Comparison of ENCODE assay signal across 16 mouse cellular contexts in the genomic region with DNA sequence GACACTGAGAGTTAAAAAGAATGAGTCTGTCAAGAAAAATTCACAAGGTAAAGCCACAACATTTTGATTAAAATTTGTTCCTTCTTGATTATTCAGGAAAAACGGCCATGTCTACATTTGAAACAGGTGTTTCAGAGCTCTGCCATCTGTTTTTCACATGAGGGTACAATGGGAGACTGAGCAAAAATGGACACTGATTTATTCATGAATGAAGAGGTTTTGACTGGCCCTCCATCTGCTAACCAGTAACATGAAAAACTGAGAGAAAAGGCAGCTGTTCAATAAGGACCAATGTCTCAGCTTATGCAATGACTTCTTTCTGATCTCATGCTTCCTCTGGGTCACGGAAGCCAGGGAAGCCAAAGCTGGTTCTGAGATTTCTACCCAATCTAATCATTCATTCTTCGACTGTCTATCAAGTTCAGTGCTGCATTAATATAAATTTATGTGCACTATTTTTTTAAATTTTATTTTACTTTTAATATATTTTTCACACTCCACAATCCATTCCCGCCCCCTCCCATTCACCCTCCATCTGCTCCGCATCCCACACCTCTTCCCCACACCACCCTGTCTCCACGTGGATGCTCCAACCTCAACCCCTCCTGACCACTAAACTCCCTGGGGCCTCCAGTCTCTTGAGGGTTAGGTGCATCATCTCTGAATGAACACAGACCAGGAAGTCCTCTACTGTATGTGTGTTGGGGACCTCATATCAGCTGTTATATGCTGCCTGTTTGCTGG.
DNase-seq lines count a peak whose midpoint lies in the region; ATAC-seq lines count a peak whose summit lies in the region.
"Had no signal": no experiment of that assay in that cellular context is flagged by ENCODE, and none has a peak within 500 bp of the region (broad histone marks: within the 10 kb centered on the region; RNA-seq: fewer than 3 reads in every experiment).

No protein-coding gene starts in this region.

- no peak overlapping the region for H3K27ac ChIP-seq in midbrain, embryonic 12.5 days (replicated peaks)
- H3K27ac ChIP-seq in midbrain, embryonic 16.5 days (ENCODE audit: low read length) = no peak overlapping the region
- no peak overlapping the region for H3K27ac ChIP-seq in forebrain, embryonic 14.5 days (ENCODE audit: low read depth, low read length)
- H3K27ac ChIP-seq: heart, adult 2 months; kidney, embryonic 15.5 days; layer of hippocampus, adult 2 months; left cerebral cortex, adult 2 months; limb, embryonic 13.5 days; stomach, postnatal 0 days had no signal

- peak; percentile 4 to 5 for DNase-seq in cerebellum, postnatal 10 days
- no peak for DNase-seq in cerebellum, postnatal 25 days
- DNase-seq in forebrain, embryonic 14.5 days (ENCODE audit: low spot score) = peak; percentile 84
- DNase-seq in mesoderm, embryonic 11.5 days (ENCODE audit: low read depth, low spot score) = peak; percentile 38
- DNase-seq in gastrocnemius, adult 8-10 months (ENCODE audit: low spot score in 2 of 2) = no peak
- DNase-seq in Muller cell, postnatal 12 days (ENCODE audit: inconsistent ontology term) = no peak
- DNase-seq: adrenal gland, postnatal 14 days; heart, adult 2 months; thymus, postnatal 25 days had no signal

- ATAC-seq in midbrain, embryonic 12.5 days (ENCODE audit: low FRiP score, low read depth) = peak; percentile 77
- no peak for ATAC-seq in midbrain, embryonic 16.5 days
- peak; percentile 93 for ATAC-seq in forebrain, embryonic 14.5 days

- H3K4me3 ChIP-seq in midbrain, embryonic 12.5 days = no peak overlapping the region
- H3K4me3 ChIP-seq in midbrain, embryonic 16.5 days (ENCODE audit: low read depth, low read length) = no peak overlapping the region
- no peak overlapping the region for H3K4me3 ChIP-seq in forebrain, embryonic 14.5 days (ENCODE audit: low read depth, low read length)
- H3K4me3 ChIP-seq: heart, adult 2 months; kidney, embryonic 15.5 days; layer of hippocampus, adult 2 months; left cerebral cortex, adult 2 months; limb, embryonic 13.5 days had no signal

- WGBS in midbrain, embryonic 12.5 days = 66% methylated on average over 6 of the region's 6 CpGs
- 64% methylated on average over 6 of the region's 6 CpGs for WGBS in midbrain, embryonic 16.5 days
- 62% methylated on average over 6 of the region's 6 CpGs for WGBS in forebrain, embryonic 14.5 days

- no peaks in the 10 kb centered on the region for H3K27me3 ChIP-seq in midbrain, embryonic 12.5 days
- no peaks in the 10 kb centered on the region for H3K27me3 ChIP-seq in midbrain, embryonic 16.5 days (ENCODE audit: control insufficient read depth, insufficient read depth, low read depth, low read length)
- no peaks in the 10 kb centered on the region for H3K27me3 ChIP-seq in forebrain, embryonic 14.5 days (replicated peaks; ENCODE audit: control insufficient read depth, insufficient read depth, low read length)
- H3K27me3 ChIP-seq: kidney, embryonic 15.5 days; limb, embryonic 13.5 days had no signal

- no peak overlapping the region for H3K9ac ChIP-seq in midbrain, embryonic 12.5 days (replicated peaks)
- no peak overlapping the region for H3K9ac ChIP-seq in midbrain, embryonic 16.5 days (ENCODE audit: low read depth, low read length)
- H3K9ac ChIP-seq in forebrain, embryonic 14.5 days (ENCODE audit: low read length) = no peak overlapping the region
- H3K9ac ChIP-seq: kidney, embryonic 15.5 days; limb, embryonic 13.5 days had no signal

- H3K36me3 ChIP-seq in midbrain, embryonic 12.5 days = no peaks in the 10 kb centered on the region
- no peaks in the 10 kb centered on the region for H3K36me3 ChIP-seq in midbrain, embryonic 16.5 days (ENCODE audit: control insufficient read depth, insufficient read depth, low read length)
- H3K36me3 ChIP-seq in forebrain, embryonic 14.5 days (ENCODE audit: control insufficient read depth, insufficient read depth, low read length) = no peaks in the 10 kb centered on the region
- H3K36me3 ChIP-seq: kidney, embryonic 15.5 days; limb, embryonic 13.5 days had no signal

- no peak overlapping the region for H3K4me2 ChIP-seq in midbrain, embryonic 12.5 days (replicated peaks)
- no peak overlapping the region for H3K4me2 ChIP-seq in midbrain, embryonic 16.5 days (ENCODE audit: low read length)
- H3K4me2 ChIP-seq in forebrain, embryonic 14.5 days (ENCODE audit: low read length) = no peak overlapping the region
- H3K4me2 ChIP-seq: kidney, embryonic 15.5 days; limb, embryonic 13.5 days had no signal

- H3K4me1 ChIP-seq in midbrain, embryonic 12.5 days = no peaks in the 10 kb centered on the region
- no peaks in the 10 kb centered on the region for H3K4me1 ChIP-seq in midbrain, embryonic 16.5 days (ENCODE audit: control insufficient read depth, insufficient read depth, low read length)
- no peaks in the 10 kb centered on the region for H3K4me1 ChIP-seq in forebrain, embryonic 14.5 days (ENCODE audit: control insufficient read depth, insufficient read depth, low read length)
- H3K4me1 ChIP-seq: kidney, embryonic 15.5 days; limb, embryonic 13.5 days had no signal

- no peaks in the 10 kb centered on the region for H3K9me3 ChIP-seq in midbrain, embryonic 12.5 days
- H3K9me3 ChIP-seq in midbrain, embryonic 16.5 days (replicated peaks; ENCODE audit: control insufficient read depth, low read length, poor library complexity, severe bottlenecking) = no peaks in the 10 kb centered on the region
- H3K9me3 ChIP-seq in forebrain, embryonic 14.5 days (replicated peaks; ENCODE audit: control insufficient read depth, low read length) = no peaks in the 10 kb centered on the region
- H3K9me3 ChIP-seq: kidney, embryonic 15.5 days; limb, embryonic 13.5 days had no signal

Comparison
In these comparisons a context has a peak if more than half of its experiments do, and no peak if none do; other contexts are left out.
1. DNase-seq: peak in cerebellum, postnatal 10 days (2 of 2), forebrain, embryonic 14.5 days (single experiment) and mesoderm, embryonic 11.5 days (single experiment); none in cerebellum, postnatal 25 days (0 of 2), gastrocnemius, adult 8-10 months (0 of 2) and Muller cell, postnatal 12 days (single experiment).